Mouse (Mus musculus) thymus, postnatal 10 days (tissue): Measurements from ENCODE around the gene Tcf12.

Experiments used
- DNase-seq, 2 experiments: peaks; one replicate each; pipeline ENCODE4 v3.0.0; 2021; ENCODE audit warnings: low spot score in 2 of 2

The Tcf12 gene

DNA sequence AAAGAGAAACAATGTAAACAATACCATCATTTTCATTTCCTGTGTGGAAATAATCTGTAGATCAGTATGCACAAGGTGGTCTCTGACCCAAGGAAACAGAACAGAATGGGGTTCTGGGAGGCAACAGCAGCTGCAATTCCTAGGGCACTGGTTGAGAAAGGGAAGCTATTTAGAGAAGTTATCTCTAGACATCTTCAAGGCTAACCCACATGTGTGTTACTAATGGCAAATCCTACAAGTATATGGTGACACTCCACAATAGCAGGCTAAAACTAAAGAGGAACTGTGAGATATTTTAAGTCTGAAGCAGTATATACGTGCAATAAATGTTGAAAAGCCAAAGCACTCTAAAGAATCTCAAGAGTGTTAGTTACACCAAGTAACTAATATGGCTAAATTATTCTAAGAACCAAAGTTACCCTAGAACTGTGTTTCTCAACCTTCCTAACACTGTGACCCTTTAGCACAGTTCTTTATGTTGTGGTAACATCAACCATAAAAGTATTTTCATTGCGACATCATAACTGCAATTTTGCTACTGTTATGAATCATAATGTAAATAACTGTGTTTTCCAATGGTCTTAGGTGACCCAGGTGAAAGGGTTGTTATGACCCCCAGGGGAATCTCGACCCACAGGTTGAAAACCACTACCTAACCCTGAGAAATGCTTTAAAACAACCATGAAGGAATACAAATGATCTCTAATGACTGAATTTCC, 22.6 kb downstream of the Tcf12 start:
- no peak for DNase-seq

DNA sequence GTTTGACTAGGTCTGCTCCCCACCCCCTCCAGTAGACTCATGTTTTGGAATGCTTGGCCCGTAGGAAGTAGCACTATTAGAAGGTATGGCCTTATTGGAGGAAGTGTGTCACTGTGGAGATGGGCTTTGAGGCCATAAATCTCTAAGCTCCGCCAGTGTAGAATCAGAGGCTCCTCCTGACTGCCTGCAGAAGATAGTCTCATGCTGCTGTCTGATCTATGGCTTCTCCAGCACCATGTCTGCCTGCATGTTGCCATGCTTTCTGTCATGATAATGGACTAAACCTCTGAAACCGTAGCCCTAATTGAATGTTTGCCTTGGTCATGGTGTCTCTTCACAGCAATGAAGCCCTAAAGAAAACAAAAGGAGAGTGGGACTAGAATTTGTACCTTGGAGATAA, 26.7 kb downstream of the Tcf12 start:
- no peak for DNase-seq

DNA sequence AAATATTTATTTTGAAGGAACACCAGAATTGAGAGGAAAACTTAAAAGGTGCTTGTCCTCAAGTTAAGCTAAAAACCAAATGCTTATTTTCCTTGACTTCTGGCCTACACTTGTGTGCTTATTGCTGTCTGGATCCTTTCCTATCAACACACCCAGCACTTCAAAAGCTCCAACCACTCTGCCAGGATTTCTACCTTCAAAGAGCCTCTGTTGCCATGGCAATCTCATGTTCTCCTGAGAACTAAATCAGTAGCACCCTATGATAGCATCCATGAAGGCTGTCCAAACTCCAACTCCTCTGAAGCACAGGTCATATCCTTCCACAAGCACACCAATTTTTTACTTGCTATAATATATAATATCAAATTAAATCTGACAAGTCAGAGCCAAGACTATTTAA, 27.5 kb downstream of the Tcf12 start:
- no peak for DNase-seq

DNA sequence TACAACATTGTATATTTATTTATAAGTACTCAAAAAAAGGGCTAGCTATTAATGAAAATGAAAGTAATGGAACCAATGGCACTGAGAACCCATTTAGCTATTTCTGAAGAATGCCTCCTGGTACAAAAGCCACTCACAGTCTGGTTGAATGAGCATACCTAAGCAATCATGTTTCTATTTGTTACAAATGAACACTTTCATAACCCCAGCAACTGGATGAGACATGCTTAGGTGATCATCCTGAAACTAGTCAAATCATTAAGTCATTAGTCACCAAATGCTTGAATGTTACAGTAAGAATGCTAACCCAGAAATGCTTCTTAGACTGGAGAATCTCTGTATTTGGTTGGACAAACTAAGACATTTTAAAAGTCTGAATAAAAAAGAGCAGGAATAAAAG, 35.5 kb downstream of the Tcf12 start:
- DNase-seq = no peak

DNA sequence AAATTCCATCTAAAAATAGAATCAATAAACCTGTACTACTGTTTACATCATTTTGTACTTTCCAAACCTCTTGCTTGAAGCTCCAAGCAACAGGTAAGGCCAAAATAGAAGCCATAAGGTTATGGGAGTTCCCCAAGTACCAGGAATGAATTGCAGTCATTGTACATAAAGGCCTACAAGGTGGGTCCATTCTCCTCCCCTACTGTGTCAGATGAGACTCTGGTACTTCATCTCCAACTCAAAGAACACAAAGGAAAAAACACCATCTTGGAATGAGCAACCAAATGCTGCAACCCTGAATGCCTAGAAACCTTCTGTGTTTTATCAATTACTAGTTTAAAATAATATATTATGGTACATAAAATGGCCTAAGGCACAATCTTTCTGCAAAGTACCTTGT, 45.5 kb downstream of the Tcf12 start:
- DNase-seq = no peak

DNA sequence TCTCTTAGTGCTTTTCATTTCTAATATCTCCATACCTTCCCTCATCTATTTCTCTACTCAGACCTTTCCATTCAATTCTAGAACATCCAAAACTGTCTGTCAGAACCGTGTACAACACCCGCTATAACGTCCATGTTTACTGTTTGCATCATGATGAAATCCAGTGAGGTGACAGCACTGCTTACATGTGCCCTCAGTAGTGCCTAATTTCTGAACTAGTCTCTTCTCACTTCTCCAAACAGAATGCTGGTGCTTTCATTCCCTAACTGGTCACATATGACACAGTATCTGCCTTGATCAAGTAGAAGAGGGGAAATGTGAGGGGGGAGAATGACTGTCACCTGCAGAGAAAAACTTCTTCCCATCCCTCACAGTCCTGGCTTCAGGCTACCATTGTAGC, 58.5 kb downstream of the Tcf12 start:
- no peak for DNase-seq

DNA sequence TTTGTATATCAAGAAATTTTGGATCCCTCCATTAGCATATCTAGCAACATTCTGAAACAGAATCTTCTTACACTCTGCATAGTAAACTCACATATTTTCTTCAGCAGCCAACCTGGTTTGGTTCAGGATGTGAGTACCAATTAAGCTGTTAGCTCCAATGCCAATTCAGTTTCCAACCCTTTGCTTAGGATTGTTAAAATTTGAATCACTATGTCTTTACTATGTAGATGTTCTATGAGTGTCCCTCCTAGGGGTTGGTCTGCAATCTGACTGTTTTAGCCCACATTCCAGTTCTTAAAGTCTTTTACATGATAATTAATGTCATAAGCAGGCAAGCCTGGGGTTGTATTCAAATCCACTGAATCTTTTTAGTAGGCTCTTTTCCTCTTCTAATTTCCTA, 71.5 kb downstream of the Tcf12 start:
- DNase-seq = no peak

DNA sequence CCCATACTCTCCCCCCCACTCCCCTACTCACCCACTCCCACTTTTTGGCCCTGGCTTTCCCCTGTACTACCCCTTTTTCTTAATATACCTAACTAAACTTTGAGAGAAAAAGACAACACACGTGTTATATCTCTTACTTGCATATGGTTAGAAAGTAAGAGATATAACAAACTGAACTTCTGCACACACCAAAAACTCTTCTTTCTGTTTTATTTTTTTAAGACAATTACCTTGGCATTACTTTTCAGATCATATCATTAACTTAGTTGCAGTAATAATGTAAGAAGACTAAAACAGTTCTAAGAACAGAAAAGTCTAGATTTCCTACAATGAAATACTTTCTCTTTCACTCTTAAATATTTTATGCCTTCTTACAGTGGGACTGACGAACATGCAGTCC, 72.3 kb downstream of the Tcf12 start:
- DNase-seq = no peak

DNA sequence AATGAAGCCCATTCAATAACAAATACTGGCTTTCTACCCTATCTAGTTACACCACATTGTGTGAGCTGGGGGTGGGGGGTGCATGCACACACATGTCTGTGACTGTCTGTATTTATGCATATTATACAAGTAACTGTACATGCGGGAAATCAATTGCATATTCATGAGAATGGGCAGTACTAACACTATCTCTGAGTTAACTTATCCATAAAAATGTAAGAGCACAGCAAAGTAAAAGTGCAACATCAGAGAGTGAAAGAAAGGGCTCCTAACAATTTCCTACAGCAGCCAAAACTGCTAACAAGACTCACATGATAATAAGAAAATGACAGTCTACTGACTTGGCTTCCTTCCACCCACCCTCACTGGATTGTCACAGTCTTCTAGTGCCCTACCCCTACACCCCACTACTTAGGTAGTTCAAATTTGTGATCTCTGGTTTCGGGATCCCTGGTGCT, 74.6 kb downstream of the Tcf12 start:
- no peak for DNase-seq

DNA sequence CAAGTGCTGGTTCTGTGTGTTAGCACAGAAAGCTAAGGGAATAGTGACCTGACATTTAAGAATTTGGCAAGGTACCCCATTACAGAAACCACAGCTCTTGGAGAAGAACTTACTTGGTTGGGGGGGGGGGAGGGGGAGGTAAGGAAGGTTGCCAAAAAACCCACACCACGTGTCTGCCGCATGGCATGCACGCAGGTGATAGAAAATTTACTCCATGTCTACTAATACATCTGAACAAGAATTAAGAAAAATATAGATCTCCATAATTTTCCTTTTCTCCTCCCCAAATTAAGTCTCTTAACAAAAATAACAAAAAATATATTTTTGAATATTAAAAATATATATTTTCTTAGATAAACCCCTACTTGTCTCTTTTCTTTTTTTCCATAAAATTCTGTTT, 75.4 kb downstream of the Tcf12 start:
- no peak for DNase-seq

DNA sequence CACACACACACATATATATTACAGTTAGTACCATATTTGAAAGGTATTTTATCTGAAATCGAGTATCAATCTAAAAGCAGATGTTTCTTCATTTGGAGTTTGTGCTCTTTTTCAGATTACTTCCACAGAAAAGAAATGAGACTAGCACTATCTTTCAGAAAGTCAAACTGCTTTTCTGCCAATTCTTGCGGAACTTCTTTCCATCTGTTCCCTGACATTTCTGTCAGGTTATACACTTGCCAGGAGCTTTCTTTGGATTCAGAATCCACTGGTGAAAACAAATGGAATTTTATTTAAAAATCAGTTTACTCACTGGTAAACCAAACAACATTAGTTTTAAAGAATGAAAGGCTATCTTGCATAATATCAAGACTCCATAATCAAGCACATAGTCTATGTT, 78.4 kb downstream of the Tcf12 start:
- no peak for DNase-seq

DNA sequence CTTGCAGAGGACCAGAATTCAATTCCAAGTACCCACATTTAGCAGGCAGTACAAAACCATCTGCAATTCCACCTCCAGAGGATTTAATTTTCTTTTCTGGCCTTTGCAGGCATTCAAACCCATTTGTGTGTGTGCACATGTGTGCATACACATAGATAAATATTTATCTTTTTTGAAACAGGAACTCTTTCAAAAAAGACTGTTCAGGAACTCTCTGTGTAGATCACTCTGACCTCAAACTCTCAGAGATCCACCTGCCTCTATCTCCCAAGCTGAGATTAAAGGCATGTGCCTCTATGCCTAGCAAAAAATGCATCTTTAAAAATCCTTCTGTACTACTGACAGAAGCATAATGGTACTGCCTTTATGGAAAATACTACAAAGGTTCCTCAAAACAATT, 81.4 kb downstream of the Tcf12 start:
- no peak for DNase-seq

DNA sequence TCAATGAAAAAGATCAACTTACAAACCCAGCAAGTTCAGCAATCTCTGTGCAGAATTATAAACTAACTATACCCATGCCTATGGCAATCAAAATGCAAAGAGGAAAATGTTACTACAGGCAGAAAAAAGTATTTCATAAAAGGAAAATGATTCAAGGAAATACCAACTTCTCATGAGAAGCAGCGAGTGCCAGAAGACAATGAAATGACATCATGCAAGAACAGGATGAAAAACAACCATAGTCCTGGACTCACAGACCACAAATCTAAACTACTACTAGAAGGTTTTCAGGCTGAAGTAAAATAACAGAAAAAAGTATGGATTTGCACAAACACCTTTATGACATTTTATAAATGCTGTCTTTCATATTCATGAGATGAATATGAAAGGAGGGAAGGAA, 82.1 kb downstream of the Tcf12 start:
- DNase-seq = no peak

DNA sequence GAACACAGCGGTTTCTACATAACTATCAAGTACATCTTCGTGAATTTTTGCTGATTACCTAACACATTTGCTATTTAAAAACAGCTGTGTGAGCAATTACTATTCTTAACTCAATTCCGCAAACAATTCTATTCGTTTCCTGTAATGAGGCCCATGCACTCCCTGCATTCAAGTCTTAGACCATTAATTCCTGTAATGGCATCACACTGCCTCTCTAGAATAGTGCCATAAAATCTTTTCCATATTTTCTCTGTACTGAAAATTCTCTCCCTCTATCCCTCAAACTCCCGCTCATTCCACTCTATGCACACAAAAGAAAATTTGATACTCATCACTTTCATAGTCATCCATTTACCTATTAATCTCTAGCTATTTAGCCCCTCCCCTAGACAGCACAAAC, 88.4 kb downstream of the Tcf12 start:
- DNase-seq = no peak

DNA sequence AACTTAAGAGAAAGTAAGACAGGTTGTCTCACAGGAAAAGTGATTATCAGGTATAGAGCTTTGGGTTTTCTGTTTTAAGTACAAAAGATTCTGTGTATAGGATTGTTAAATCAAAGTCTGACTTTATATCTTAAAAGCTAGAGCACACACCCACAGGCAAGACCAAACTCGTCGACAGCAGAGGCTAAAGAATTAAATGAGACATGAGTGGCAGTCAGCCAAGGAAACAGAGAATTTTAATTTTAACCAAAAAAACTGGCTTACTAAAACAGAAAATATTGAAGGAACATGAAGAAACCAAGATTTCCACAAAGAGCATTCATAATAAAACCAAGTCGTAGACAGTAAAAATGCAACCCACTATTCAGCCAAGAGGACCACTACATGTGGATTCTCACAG, 90.2 kb downstream of the Tcf12 start:
- no peak for DNase-seq

DNA sequence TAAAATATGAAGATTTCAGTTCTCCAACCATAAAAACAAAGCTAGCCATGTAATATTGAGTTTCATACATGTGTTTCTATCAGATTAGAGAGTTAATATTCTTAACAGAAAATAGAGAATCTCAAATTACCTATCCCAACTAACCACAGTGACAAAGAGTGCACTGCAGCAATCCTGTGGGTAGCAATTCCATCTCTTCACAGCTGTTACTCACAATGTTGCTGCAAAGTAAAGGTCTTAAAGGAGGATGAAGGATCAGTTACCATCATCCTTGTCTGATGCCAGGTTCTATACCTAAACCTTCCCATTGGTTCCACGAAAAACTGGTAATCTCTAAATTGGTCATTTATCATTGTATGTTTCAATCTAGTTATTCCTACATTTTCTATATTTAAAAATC, 95.7 kb downstream of the Tcf12 start:
- no peak for DNase-seq

DNA sequence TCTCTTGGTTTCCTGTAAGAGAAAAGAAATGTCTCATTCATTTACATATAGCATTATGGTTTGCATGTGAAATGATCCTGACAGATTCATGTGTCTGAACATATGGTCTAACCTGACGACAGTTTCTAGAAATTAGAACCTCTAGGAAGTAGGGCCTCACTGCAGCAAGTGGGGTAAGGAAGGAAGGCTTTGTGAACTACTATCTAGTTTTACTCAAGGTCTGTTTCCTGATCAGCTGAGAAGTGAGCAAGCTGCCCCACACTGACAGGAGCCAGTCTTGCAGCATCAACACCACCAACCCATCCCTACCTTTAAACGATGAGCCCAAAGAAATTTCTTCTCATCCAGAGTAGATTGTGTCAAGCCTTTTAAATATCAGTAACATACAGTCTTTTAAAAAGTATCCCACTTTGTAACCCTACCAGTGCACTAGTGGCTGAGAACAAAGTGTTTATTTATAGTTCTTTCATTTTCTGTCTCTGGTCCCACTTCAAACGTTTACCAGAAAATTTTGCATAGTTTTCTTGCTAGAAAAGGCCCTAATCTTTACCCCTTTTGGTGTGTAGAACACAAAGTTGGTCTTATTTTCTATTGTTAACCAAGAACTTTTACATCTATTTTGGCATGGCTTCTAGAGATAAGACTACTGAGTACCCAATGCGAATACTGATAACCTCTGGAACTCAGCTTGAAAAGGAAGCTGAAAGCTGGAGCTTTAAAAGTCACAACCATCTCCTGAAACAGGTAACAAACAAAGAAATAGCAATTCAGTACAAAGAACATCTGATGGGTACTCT, 96.9 kb downstream of the Tcf12 start:
- no peak for DNase-seq

DNA sequence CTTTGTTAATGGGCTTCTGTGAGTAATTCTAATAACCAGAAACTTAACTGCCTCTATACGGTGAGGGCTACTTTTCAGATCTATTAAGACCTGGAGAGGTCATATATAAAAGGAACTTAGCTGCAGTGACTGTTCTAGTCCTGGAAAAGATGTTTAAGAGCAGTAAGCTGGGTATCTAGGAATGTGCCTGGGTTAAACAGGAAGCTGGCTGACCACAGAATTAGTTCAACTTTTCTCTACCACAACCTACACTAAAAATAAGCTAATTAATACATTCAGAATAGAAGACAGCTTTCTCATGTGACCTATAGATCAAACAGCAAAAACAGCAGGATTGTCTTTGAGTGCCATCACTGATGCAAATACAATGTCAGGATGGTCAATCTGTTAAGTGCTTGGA, 98.1 kb downstream of the Tcf12 start:
- no peak for DNase-seq

DNA sequence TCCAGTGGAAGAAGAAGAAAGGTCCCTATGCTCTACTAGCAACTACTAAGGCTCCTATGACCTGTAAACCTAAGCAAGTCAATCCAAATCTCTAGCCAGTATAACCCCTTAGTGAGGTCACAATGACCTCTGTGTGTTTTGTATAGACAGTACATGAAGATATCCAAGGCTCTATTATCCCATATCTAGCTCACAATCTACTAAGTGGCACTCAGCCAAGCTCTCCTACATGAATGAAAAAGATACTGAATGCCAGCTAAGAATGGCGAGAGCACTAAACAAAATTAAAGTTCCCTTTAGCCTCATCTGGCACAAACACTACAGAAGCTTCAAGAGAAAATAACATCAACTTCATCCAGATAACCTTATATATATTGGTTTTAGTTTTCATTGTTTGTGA, 103.0 kb downstream of the Tcf12 start:
- no peak for DNase-seq

DNA sequence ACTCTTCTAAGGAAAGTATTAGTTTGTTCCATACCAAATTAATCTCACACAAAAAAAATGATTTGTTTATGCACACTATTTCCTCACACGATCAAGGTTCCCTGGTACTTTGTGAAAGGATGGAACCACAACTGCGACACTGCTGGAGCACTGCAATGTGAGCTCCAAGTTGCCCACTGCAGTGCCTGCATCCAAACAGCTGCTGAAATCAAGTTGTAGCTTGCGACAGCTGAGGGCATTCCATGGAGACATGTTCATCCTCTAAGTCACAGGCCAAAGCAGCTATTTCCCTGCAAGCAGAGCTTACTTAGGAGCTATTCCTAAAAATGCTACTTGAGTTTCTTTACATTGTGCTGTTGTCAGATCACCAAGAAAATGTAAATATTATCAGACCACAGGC, 120.5 kb downstream of the Tcf12 start:
- no peak for DNase-seq

DNA sequence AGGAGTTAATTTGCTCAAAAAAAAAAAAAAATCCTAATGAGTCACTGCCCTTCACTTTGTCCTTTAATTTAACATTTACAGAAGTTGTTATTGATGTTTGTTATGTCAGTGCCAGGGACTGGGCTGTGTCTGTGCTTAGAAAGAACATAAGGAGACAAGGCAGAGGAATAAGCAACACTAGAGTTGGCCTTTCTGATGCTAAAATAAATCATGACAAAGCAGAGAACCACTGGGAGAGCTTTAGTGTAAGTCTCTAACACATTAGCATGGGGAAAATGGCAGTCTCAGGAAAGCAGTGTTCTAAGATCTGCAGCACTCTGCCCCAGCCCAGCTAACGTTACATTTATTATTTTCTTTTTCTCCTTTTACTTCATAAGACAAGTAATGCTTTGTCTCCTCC, 121.3 kb downstream of the Tcf12 start:
- no peak for DNase-seq

DNA sequence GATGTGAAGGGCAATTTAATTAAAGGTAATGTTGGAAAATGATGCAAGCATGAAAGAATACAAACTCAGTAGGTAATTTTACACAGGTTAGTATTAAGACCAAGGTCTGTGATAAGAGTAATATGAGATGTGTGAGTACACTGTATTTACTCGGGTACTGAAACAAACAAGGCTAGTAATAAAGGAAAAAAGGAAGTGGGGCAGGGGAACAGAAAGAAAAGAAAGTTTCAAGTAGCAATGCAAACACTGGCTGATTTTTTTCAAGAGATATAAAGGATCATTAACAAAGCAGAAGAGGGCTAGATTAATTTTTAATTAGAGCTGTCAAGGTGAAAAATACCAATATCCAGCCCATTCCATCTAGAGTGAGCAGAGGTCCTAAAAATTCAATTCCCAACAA, 122.0 kb downstream of the Tcf12 start:
- no peak for DNase-seq

DNA sequence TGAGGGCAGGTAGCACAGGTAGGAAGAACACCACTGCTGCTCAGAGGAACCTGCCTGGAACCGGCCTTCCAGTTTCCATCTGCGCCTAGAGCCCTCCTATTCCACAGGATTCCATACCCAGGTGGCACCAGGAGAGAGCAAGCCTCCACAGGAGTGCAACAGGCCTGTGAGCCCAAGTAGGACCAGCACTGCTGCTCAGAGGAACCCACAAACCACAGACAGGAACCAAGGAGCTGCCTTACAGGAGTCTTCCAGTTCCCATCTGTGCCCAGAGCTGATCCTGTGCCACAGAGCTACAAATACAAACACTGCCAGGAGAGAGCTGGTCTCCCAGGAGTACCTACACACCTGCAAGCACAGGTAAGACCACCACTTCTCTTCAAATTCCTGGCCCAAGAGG, 125.0 kb downstream of the Tcf12 start:
- DNase-seq = no peak

DNA sequence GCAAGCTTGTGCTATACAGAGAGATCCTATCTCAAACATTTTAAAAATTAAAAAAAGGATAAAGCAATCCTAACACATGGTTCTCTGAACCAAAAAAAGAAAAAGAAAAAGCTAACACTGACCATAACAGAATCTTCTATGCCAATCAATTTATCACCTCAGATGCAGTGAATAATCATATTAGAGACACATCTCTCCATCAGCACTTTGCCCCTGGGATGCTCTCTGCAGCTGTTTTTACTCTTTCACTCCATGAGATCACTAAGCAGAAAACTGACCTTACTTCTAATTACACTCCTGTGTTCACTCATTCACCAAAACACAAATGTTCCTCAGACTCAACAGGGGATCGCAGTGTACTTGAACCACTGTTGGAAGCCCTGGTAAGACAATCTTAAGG, 128.8 kb downstream of the Tcf12 start:
- DNase-seq = no peak
